Mouse (Mus musculus): Measurements from ENCODE around the gene Gm20795. TPM values are rescaled to one million over a fixed set of nuclear protein-coding genes. Genes with fewer than 3 reads are reported as not detected.
"Not testable (repeated sequence)": the region's sequence is repeated elsewhere in the genome, so short reads cannot be mapped to it uniquely, and the experiment has no call there.

Gene Gm20795
- polyA plus RNA-seq (2015; fragmentation: Nextera tagmentation; extraction: Ambion mirVana) = not detected in 2 replicates

- H3K27me3 ChIP-seq (ENCODE audit: control insufficient read depth, insufficient read depth, low read depth, low read length); ATAC-seq (ENCODE audit: low read depth); H3K4me3 ChIP-seq (ENCODE audit: low read length); H3K36me3 ChIP-seq (ENCODE audit: control insufficient read depth, insufficient read depth, low read length); H3K4me2 ChIP-seq (ENCODE audit: low read depth, low read length); H3K27ac ChIP-seq (ENCODE audit: low read length); H3K9me3 ChIP-seq (ENCODE audit: control insufficient read depth, low read length); H3K4me1 ChIP-seq (replicated peaks; ENCODE audit: control insufficient read depth, insufficient read depth, low read length); H3K9ac ChIP-seq (ENCODE audit: low read length): not testable (repeated sequence)
These were observed at the start of gene Gm20795 for GRCm38 (mm10) chrY:40804614-40805013. Gm20795 (plus strand) TSS chrY:40804914.

- WGBS = no CpG with 5 or more reads among the region's 3 CpGs
- not testable (repeated sequence) for H3K9me3 ChIP-seq (ENCODE audit: control insufficient read depth, low read length); H3K4me1 ChIP-seq (replicated peaks; ENCODE audit: control insufficient read depth, insufficient read depth, low read length); H3K27me3 ChIP-seq (ENCODE audit: control insufficient read depth, insufficient read depth, low read depth, low read length); H3K36me3 ChIP-seq (ENCODE audit: control insufficient read depth, insufficient read depth, low read length); ATAC-seq (ENCODE audit: low read depth); H3K4me3 ChIP-seq (ENCODE audit: low read length); H3K4me2 ChIP-seq (ENCODE audit: low read depth, low read length); H3K9ac ChIP-seq (ENCODE audit: low read length); H3K27ac ChIP-seq (ENCODE audit: low read length)
These were observed 29.0 kb upstream of the Gm20795 start, which contains the start of gene Gm21797 for GRCm38 (mm10) chrY:40775665-40776064. Gm21797 (minus strand) TSS chrY:40775765.

Other genes starting within 250 kb of the Gm20795 start
- gene Gm21852, start 152.9 kb upstream of the Gm20795 start, polyA plus RNA-seq (2015; fragmentation: Nextera tagmentation; extraction: Ambion mirVana) = not detected in 2 replicates
- gene Gm21797, start 29.1 kb upstream of the Gm20795 start, polyA plus RNA-seq (2015; fragmentation: Nextera tagmentation; extraction: Ambion mirVana) = not detected in 2 replicates

Measured in lung, embryonic 16.5 days (tissue).